Mouse (Mus musculus) C2C12 (cell line): ENCODE data around the gene Tex19.1.

Source experiments
- CEBPB ChIP-seq: IDR thresholded peaks from one replicate; pipeline ENCODE4 v1.6.1; 2011; ENCODE audit warnings: low read depth, mild to moderate bottlenecking, control low read depth, moderate library complexity
- CTCF ChIP-seq: IDR thresholded peaks from one replicate; pipeline ENCODE4 v1.5.1; 2011; ENCODE audit not compliant: control insufficient read depth, insufficient read depth, insufficient read length
- USF1 ChIP-seq: IDR thresholded peaks from one replicate; pipeline ENCODE4 v1.6.1; 2011; ENCODE audit warnings: low read depth, mild to moderate bottlenecking, control low read depth, moderate library complexity

GRCm38 (mm10) chr11:121163751-121164150, 17.8 kb downstream of the Tex19.1 start:
- TF ChIP-seq CTCF (no peak), USF1 (no peak), CEBPB (no peak)
